Mouse (Mus musculus): ENCODE data around the gene Lmo3. TPM values are rescaled to one million over a fixed set of nuclear protein-coding genes. Genes with fewer than 3 reads are reported as not detected.

Lmo3 gene
- total and polyA plus RNA-seq, 2 experiments from 2014 or later: 207 to 232 TPM

- no peak for TF ChIP-seq CTCF (IDR thresholded peaks at IDR 0.05; ENCODE audit: low read depth)
- WGBS: 67% methylated on average over 3 of the region's 3 CpGs
- H3K36me3 ChIP-seq (ENCODE audit: insufficient read depth): no peaks in the 10 kb centered on the region
- DNase-seq (peak; percentile 60), ATAC-seq (peak; percentile 83)
- H3K4me2 ChIP-seq (ENCODE audit: low read depth): no peak overlapping the region
- peaks cover 5% of the 10 kb centered on the region; the same call in 1 of the 2 replicates for H3K4me1 ChIP-seq (ENCODE audit: insufficient read depth)
- no peaks in the 10 kb centered on the region for H3K9me3 ChIP-seq (ENCODE audit: low read length)
- no peaks in the 10 kb centered on the region for H3K27me3 ChIP-seq (ENCODE audit: insufficient read depth, low read length)
- no peak overlapping the region for H3K4me3 ChIP-seq (ENCODE audit: low read depth, low read length)
- peak overlapping the region; percentile 16; the same call in 1 of the 2 replicates for H3K27ac ChIP-seq (ENCODE audit: low read depth, low read length)
- no peak overlapping the region for H3K9ac ChIP-seq
Measured at GRCm38 (mm10) chr6:138412075-138412474, 169.7 kb downstream of the Lmo3 start.

- no peak for TF ChIP-seq CTCF (IDR thresholded peaks at IDR 0.05; ENCODE audit: low read depth)
Measured at GRCm38 (mm10) chr6:138402031-138402430, 179.7 kb downstream of the Lmo3 start.

GRCm38 (mm10) chr6:138398836-138399235 is 182.9 kb downstream of the Lmo3 start:
- ATAC-seq (no peak), DNase-seq (no peak)
- TF ChIP-seq CTCF (IDR thresholded peaks at IDR 0.05; ENCODE audit: low read depth): no peak
- no peaks in the 10 kb centered on the region for H3K36me3 ChIP-seq (ENCODE audit: insufficient read depth)
- H3K4me2 ChIP-seq (ENCODE audit: low read depth): no peak overlapping the region
- no peaks in the 10 kb centered on the region for H3K9me3 ChIP-seq (ENCODE audit: low read length)
- H3K4me1 ChIP-seq (ENCODE audit: insufficient read depth): no peaks in the 10 kb centered on the region
- no peaks in the 10 kb centered on the region for H3K27me3 ChIP-seq (ENCODE audit: insufficient read depth, low read length)
- no peak overlapping the region for H3K9ac ChIP-seq
- 94% methylated on average over 1 of the region's 1 CpGs for WGBS
- H3K4me3 ChIP-seq (ENCODE audit: low read depth, low read length): no peak overlapping the region
- no peak overlapping the region for H3K27ac ChIP-seq (ENCODE audit: low read depth, low read length)

More at GRCm38 (mm10) chr6:138402031-138402430, 179.7 kb downstream of the Lmo3 start:
- no peak overlapping the region for H3K4me3 ChIP-seq (ENCODE audit: low read depth, low read length)
- no peak overlapping the region for H3K27ac ChIP-seq (ENCODE audit: low read depth, low read length)
- H3K27me3 ChIP-seq (ENCODE audit: insufficient read depth, low read length): no peaks in the 10 kb centered on the region
- 80% methylated on average over 6 of the region's 6 CpGs for WGBS
- no peak for DNase-seq
- H3K4me1 ChIP-seq (ENCODE audit: insufficient read depth): no peaks in the 10 kb centered on the region
- H3K4me2 ChIP-seq (ENCODE audit: low read depth): no peak overlapping the region
- no peaks in the 10 kb centered on the region for H3K9me3 ChIP-seq (ENCODE audit: low read length)
- no peak for ATAC-seq
- no peak overlapping the region for H3K9ac ChIP-seq
- no peaks in the 10 kb centered on the region for H3K36me3 ChIP-seq (ENCODE audit: insufficient read depth)

- WGBS: 56% methylated on average over 5 of the region's 5 CpGs
- Histone ChIP-seq H3K9me3 (ENCODE audit: low read length) (no peaks in the 10 kb centered on the region), H3K36me3 (ENCODE audit: insufficient read depth) (no peaks in the 10 kb centered on the region), H3K27ac (ENCODE audit: low read depth, low read length) (no peak overlapping the region), H3K4me1 (ENCODE audit: insufficient read depth) (no peaks in the 10 kb centered on the region), H3K4me2 (ENCODE audit: low read depth) (no peak overlapping the region), H3K9ac (no peak overlapping the region), H3K4me3 (ENCODE audit: low read depth, low read length) (no peak overlapping the region), H3K27me3 (ENCODE audit: insufficient read depth, low read length) (no peaks in the 10 kb centered on the region)
- TF ChIP-seq CTCF (IDR thresholded peaks at IDR 0.05; ENCODE audit: low read depth): no peak
- no peak for ATAC-seq
- DNase-seq: no peak
Measured at GRCm38 (mm10) chr6:138391085-138391484, 190.7 kb downstream of the Lmo3 start.

- WGBS: 36% methylated on average over 18 of the region's 18 CpGs
- Histone ChIP-seq H3K4me1 (ENCODE audit: insufficient read depth) (0 out of 2 replicates have a peak, but pooled peaks cover 2% of the 10 kb centered on the region), H3K4me2 (ENCODE audit: low read depth) (no peak overlapping the region), H3K36me3 (ENCODE audit: insufficient read depth) (no peaks in the 10 kb centered on the region), H3K27me3 (ENCODE audit: insufficient read depth, low read length) (no peaks in the 10 kb centered on the region), H3K9me3 (ENCODE audit: low read length) (no peaks in the 10 kb centered on the region), H3K9ac (no peak overlapping the region), H3K27ac (ENCODE audit: low read depth, low read length) (no peak overlapping the region), H3K4me3 (ENCODE audit: low read depth, low read length) (no peak overlapping the region)
- DNase-seq: no peak
- no peak for TF ChIP-seq CTCF (IDR thresholded peaks at IDR 0.05; ENCODE audit: low read depth)
- no peak for ATAC-seq
Measured at GRCm38 (mm10) chr6:138388168-138388936, 193.4 kb downstream of the Lmo3 start.

- Histone ChIP-seq H3K27me3 (ENCODE audit: insufficient read depth, low read length) (no peaks in the 10 kb centered on the region), H3K9ac (no peak overlapping the region), H3K4me2 (ENCODE audit: low read depth) (no peak overlapping the region), H3K27ac (ENCODE audit: low read depth, low read length) (no peak overlapping the region), H3K36me3 (ENCODE audit: insufficient read depth) (no peaks in the 10 kb centered on the region), H3K9me3 (ENCODE audit: low read length) (no peaks in the 10 kb centered on the region), H3K4me1 (ENCODE audit: insufficient read depth) (0 out of 2 replicates have a peak, but pooled peaks cover 6% of the 10 kb centered on the region), H3K4me3 (ENCODE audit: low read depth, low read length) (no peak overlapping the region)
- ATAC-seq: no peak
- 86% methylated on average over 1 of the region's 1 CpGs for WGBS
- TF ChIP-seq CTCF (IDR thresholded peaks at IDR 0.05; ENCODE audit: low read depth): no peak
- no peak for DNase-seq
Measured at GRCm38 (mm10) chr6:138383208-138383607, 198.6 kb downstream of the Lmo3 start.

- no peak for TF ChIP-seq CTCF (IDR thresholded peaks at IDR 0.05; ENCODE audit: low read depth)
- Histone ChIP-seq H3K9ac (no peak overlapping the region), H3K27ac (ENCODE audit: low read depth, low read length) (no peak overlapping the region), H3K4me3 (ENCODE audit: low read depth, low read length) (no peak overlapping the region), H3K4me2 (ENCODE audit: low read depth) (no peak overlapping the region), H3K9me3 (ENCODE audit: low read length) (no peaks in the 10 kb centered on the region), H3K4me1 (ENCODE audit: insufficient read depth) (no peaks in the 10 kb centered on the region), H3K27me3 (ENCODE audit: insufficient read depth, low read length) (no peaks in the 10 kb centered on the region), H3K36me3 (ENCODE audit: insufficient read depth) (no peaks in the 10 kb centered on the region)
- DNase-seq: no peak
- ATAC-seq: no peak
- 91% methylated on average over 2 of the region's 2 CpGs for WGBS
Measured at GRCm38 (mm10) chr6:138371176-138371575, 210.6 kb downstream of the Lmo3 start.

All from forebrain, postnatal 0 days (tissue).